Mouse (Mus musculus) T-cell, adult 2 months (primary cell): ENCODE data around the gene Rbm15.
"Not testable (repeated sequence)": the region's sequence is repeated elsewhere in the genome, so short reads cannot be mapped to it uniquely, and the experiment has no call there.

ENCODE experiments used
- DNase-seq: peaks from one replicate; pipeline ENCODE4 v3.0.0; 2022; ENCODE audit warnings: low spot score

The Rbm15 gene

DNA sequence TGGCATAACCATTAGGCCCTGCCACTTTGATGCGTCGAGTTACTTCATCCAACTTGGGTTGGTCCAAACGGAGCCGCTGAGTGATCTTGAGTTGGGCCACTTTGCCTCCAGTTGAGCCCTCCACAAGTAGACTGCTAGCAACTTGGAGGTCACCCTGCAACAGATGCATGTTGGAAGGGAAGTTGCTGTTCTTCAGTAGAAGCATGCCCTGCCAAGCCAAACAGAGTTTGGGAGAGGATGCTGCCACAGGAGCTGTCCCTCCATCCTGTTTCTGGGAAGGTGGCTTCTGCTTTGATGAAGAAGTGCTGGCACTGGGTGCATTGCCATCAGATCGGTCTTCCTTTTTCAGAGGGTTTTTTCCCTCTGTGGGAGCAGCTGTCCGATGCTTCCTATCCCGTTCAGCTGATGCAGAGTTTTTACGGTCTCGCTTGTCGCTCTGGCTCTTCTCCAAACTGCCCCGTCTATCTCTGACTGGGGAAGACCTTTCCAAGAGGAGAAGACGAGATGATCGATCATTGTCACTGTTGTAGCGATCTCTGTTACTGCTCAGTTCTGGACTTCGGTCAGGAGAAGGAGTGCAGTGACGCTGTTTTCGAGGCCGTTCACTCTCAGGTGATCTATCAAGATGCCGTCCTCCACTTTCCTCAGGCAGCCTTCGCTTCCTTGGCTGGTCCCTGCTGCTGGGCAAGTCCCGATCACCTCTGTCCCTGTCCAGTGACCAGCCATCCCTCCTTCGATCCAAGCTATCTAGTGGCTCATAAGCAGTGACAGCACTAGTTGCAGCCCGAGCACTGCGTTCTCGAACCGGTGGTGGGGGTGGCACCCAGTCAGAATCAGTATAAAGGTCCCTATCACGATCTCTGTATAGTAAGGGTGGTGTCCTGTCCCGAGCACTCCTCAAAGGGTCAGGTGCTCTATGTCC is 2.7 kb downstream of the Rbm15 start:
- DNase-seq, result no peak

DNA sequence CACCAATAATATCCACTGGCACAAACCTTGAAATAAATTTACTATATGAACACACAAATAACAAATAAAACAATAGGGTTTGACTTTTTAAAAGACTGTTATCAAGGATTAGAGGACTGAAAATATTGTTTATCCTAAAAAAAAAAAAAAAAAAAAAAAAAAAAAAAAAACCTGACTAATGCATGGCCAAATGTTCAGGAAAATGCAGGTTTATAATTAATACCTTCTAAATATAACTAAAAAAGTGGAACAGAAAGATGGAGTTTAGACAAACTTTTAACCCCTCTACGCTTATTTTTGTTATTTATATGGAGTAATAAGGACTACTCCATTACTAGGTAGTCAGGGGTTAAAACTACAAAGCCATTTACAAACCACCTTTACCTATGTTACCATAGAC is 7.0 kb downstream of the Rbm15 start:
- no peak for DNase-seq

DNA sequence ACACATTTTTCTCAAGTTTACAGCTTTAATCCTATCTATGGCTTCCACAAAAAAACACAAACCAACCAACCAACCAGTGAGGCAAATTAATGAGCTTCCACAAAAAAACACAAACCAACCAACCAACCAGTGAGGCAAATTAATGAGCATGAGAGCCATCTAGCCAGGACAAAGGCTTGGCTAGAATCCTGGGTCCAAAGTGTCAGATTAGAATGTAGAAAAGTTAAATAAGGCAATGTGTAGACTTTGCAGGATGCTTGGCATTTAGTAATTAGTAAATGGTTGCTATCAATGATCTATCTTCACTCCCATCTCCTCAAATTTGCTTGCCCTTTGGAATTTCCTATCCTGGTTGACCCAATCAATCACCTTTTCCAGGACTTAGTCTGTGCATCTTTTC is 11.7 kb downstream of the Rbm15 start:
- DNase-seq, result no peak

DNA sequence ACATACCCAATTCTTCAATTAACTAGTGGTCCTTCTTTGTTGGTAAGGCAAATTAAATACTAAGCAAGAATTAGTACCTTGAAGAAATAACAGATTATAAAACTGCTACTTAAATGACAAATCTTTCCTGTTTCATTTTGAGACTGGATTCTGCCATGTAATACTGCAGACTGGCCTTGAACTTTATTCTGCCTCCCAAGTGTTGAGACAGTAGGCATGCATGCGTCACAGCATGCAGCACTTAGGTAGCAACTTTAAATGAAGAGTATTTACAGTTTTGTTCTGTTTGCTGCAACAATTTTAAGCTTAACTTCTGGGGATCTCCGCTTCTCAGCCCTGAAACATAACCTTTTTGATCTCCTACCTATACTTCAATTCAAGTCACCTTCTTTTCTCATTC is 12.3 kb downstream of the Rbm15 start:
- no peak for DNase-seq

DNA sequence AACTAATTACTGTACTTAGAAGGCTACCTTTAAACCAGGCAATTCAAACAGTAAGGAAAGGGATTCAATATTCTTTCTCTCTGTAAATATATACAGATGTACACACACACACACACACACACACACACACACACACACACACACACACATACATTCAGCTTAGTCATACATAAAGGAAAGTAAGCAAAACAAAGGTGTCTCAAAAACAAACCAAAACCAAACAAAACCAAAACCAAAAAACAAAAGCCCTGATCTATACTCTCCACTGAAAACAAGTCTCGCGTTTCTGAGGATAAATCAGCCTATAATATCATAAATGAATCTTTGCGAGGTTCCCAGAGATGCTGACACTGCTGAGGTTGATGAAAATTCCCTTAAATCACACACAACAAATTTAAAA is 16.1 kb downstream of the Rbm15 start:
- no peak for DNase-seq

DNA sequence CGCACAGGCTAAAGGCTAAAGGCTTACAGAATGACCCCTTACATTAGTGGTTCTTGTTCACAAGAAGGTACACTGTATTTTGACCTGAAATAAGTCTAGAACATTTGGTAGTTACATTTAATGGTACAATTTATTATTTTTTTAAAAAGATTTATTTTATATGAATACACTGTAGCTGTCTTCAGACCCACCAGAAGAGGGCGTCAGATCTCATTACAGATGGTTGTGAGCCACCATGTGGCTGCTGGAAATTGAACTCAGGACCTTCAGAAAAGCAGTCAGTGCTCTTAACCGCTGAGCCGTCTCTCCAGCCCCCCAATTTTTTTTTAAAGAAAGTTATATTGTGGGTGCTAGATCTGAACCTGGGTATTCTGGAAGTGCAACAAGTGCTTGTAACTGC is 36.6 kb downstream of the Rbm15 start:
- not testable (repeated sequence) for DNase-seq

DNA sequence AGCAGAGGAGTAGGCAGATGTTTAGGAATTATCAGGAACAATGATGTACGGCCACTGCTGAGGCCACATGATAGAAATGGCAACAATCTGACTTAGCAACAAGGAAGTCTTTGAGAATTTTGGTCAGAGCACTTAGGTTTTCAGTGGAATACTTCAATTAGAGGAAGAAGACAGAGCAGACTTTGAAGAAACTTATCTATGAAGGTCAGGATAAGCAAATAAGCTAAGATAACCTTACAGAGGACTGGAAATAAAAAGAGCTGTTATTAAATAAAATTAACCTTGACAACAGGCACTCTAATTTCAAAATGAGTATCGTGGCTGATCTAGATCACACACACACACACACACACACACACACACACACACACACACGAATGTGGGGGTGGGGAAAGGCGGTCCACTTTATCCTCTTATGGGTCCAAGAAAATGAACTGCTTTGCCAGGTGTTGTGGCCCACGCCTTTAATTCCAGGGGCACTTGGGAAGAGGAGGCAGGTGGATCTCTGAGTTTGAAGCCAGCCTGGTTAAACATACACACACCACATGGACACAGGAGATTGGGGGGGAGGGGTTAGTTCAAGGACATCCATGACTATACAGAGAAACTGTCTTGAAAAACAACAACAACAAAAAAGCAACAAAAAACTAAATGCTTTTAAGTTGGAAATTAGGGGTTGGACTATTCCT is 37.7 kb downstream of the Rbm15 start:
- DNase-seq, result no peak

DNA sequence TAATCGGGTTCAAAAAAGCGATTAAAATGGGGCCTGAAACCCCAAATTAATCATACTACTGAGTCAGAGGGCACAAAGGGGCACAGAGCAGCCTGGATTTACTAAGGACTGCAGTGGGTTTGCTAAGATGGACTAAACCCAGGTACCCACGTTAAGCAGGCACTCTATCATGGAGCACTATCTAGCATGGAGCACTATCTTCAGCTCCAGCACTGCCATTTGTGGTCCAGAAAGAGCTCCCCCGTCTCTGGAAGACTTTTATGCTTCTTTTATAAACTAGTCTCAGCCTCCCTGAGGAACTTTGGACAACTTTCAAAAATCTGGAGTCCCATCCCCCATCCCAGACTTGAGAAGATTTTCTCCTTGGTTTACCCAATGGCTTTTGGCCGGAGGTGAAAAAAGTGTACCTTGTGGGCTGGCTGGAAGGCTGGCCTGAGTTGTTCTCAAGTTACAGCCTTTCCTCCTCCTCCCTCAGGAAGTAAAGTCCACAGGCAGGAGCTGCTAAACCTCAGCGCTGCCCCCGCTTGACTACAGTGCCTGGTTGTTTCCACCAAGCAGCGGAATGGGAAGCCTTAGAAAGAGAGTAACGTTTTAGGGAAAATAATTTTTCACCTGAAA is 42.6 kb downstream of the Rbm15 start, which contains the start of gene Slc16a4:
Gene Slc16a4 (plus strand): TSS at position 467 of the 618 bp plus-strand sequence.
- no peak for DNase-seq

DNA sequence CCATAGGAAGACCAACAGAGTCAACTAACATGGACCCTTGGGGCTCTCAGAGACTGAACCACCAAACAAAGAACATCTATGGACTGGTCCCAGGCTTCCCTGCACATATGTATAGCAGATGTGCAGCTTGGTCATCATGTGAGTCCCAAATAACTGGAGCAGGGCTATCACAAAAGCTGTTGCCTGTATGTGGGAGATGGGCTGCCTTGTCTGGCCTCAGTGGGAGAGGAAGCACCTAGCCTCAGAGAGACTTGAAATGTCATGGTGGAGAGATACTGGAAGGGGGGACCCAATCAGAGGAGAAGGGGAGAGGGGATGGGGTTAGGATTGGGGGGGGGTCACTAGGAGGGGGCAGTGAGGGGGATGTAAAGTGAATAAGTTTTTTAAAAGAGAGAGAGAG is 46.1 kb downstream of the Rbm15 start:
- DNase-seq, result no peak

DNA sequence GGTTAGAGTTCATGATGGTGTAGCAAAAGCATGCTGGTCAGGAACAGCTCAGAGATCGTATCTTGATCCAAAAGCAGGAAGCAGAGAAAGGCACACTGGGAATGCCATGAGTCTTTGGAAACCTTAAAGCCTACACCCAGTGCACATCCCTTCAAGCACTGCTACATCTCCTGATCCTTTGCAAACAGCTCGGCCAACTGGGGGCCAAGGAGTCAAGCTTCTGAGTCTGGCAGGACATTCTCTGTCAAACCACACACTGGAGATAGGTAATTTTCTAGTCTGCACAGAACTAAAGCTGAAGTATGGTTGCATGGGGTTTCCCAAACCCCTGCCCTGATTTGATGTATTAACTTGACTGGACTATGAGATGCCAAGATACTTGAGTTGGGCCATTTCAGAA is 47.4 kb downstream of the Rbm15 start:
- no peak for DNase-seq

DNA sequence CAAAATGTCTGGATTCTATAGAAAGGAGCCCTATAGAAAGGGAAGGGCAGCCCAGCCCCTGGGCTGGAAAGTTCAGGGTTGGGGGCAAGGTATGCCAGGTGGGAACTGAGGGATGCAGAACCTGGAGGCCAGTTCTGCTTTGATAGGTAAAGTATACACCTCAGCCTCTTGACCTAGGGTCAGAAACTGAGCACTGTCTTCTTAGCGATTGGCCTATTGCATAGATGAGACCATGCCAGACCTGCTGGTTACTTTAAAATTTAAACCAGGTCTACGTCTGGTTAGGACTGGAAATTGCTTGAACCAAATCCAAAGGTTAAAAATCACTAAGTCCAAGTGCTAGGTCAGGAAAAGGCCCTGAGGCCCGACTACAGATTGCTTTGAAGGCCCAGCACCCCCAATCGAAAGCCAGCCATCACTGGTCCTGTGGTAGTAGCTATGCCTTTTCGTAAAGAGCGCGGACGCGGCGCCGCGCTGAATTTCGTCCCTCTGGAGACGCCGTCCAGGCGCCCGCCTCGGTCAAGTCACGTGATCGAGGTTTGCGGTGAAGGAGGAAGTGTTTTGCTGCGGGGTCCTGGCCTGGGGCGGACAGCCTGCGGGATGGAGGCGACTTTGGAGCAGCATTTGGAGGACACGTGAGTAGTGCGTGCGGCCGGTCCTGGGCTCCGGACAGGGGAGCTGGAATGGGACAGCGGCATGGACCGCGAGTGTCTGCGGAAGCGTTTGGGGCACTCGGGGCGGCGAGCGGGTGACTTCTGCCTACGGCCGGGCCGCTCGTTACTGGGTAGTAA is 54.8 kb downstream of the Rbm15 start, which contains the start of gene Lamtor5:
Gene Lamtor5 (plus strand): TSS at position 380 of the 791 bp plus-strand sequence.
- DNase-seq, result peak; percentile 89

DNA sequence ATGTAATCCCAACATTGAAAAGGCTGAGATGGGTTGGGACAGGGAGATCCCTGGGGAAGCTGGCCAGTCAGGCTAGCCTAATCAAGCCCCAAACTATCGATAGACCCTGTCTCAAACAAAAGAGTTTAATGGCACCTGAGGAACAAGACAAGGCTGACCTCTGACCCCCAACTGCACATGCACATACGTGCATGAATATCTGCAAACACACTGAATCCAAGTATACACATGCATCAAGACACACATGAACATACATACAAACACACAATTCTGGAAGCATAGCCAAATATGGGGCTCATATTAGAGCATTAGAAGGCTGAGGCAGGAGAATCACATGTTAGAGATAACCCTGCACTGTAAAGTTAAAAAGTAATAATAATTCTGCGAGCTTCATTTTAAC is 56.8 kb downstream of the Rbm15 start:
- no peak for DNase-seq

DNA sequence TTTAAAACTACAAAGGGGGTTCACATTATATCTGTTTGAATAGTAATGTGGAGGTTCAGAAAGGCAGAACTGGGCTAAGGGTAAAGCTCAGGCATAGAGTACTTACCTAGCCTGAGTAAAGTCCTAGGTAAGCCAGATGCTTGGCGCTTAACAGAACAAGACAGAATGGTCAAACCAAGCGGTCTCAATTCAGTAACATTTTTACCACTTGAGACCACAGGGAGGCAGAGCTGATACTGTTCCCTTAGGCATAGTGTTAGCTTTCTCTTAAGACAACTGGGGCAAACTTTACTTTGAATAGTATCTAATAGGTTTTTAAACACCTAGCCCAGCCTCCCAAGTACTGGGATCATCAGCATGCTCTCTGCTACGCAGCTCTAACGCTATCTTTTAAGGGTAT is 57.5 kb downstream of the Rbm15 start:
- DNase-seq, result no peak
